Mouse (Mus musculus) liver, postnatal 0 days (tissue): Measurements from ENCODE around the gene Ccdc88c. TPM values are rescaled to one million over a fixed set of nuclear protein-coding genes. Genes with fewer than 3 reads are reported as not detected.

Experiments
- ATAC-seq: fragments of 200-750 bp; cut with Nextera tagmentation; 2 replicates; pipeline ENCODE4 v1.8.0; 2017; ENCODE audit warnings: mild to moderate bottlenecking, moderate library complexity
- DNase-seq: peaks from one replicate; pipeline ENCODE4 v3.0.0-alpha.2; 2016
- H3K27ac ChIP-seq: fragments of 300-500 bp; sonication (generic); 2 replicates; pipeline ENCODE4 v1.5.1; 2014; ENCODE audit warnings: antibody characterized with exemption, moderate library complexity, mild to moderate bottlenecking, low read depth
- H3K27me3 ChIP-seq: fragments of 300-500 bp; sonication (generic); 2 replicates; pipeline ENCODE4 v1.6.1; 2014; ENCODE audit warnings: low read length, control low read depth, mixed read lengths; ENCODE audit not compliant: insufficient read depth
- H3K36me3 ChIP-seq: fragments of 300-500 bp; sonication (generic); replicated peaks from 2 replicates; pipeline ENCODE4 v1.6.1; 2014; ENCODE audit warnings: mild to moderate bottlenecking, control low read depth, low read length, moderate library complexity, mixed read lengths; ENCODE audit not compliant: insufficient read depth
- H3K4me1 ChIP-seq: fragments of 300-500 bp; sonication (generic); 2 replicates; pipeline ENCODE4 v1.6.1; 2014; ENCODE audit warnings: antibody characterized with exemption, mild to moderate bottlenecking, control low read depth; ENCODE audit not compliant: insufficient read depth
- H3K4me2 ChIP-seq: fragments of 300-500 bp; sonication (generic); 2 replicates; pipeline ENCODE4 v1.6.1; 2014; ENCODE audit warnings: low read depth, mild to moderate bottlenecking, low read length, moderate library complexity, mixed read lengths
- H3K4me3 ChIP-seq: fragments of 300-500 bp; sonication (generic); 2 replicates; pipeline ENCODE4 v1.5.1; 2014; ENCODE audit warnings: low read depth, low read length
- H3K9ac ChIP-seq: fragments of 300-500 bp; sonication (generic); replicated peaks from 2 replicates; pipeline ENCODE4 v1.6.1; 2014; ENCODE audit warnings: mild to moderate bottlenecking, moderate library complexity
- H3K9me3 ChIP-seq: fragments of 300-500 bp; sonication (generic); 2 replicates; pipeline ENCODE4 v1.6.1; 2016; ENCODE audit warnings: mild to moderate bottlenecking, control low read depth, low read length, mixed read lengths
- CTCF ChIP-seq: sonication (generic); IDR thresholded peaks from 2 replicates; pipeline ENCODE4 v1.5.1; 2016; ENCODE audit warnings: antibody characterized with exemption, low read depth
- EP300 ChIP-seq: IDR thresholded peaks from 2 replicates; pipeline ENCODE4 v1.6.1; 2016; ENCODE audit warnings: antibody characterized with exemption, low read depth, mild to moderate bottlenecking
- WGBS: fragments of 180-500 bp; shearing (Covaris S2); extraction: QIAGEN DNeasy Blood & Tissue Kit; methylation state at CpG from one replicate; pipeline ENCODE4 v1.1.7; 2014; ENCODE audit not compliant: insufficient replicate concordance; 5-methylcytosine and 5-hydroxymethylcytosine counted together
- polyA plus RNA-seq: library from polyadenylated mRNA; unstranded; fragments of >200 nt; fragmentation: Nextera tagmentation; extraction: Ambion mirVana; gene quantifications from 2 replicates; pipeline ENCODE4 v1.2.1, GENCODE M21; 2015

Ccdc88c gene
- polyA plus RNA-seq, 1 experiment from 2014 or later: 4.2 TPM

- peaks cover 5% of the 10 kb centered on the region for H3K4me1 ChIP-seq
- no peaks in the 10 kb centered on the region for H3K36me3 ChIP-seq
- ATAC-seq (no peak), DNase-seq (no peak)
- H3K27ac ChIP-seq: 0 out of 2 replicates have a peak overlapping the region, but pooled peaks have one; percentile 16
- H3K9ac ChIP-seq: no peak overlapping the region
- H3K4me2 ChIP-seq: no peak overlapping the region
- TF ChIP-seq CTCF (no peak), EP300 (no peak)
- H3K4me3 ChIP-seq: no peak overlapping the region
- no peaks in the 10 kb centered on the region for H3K9me3 ChIP-seq
- 67% methylated on average over 12 of the region's 12 CpGs for WGBS
- H3K27me3 ChIP-seq: no peaks in the 10 kb centered on the region
Measured at GRCm38 (mm10) chr12:100990291-100990690, 38.6 kb downstream of the Ccdc88c start.

GRCm38 (mm10) chr12:100989780-100990288 lies 39.0 kb downstream of the Ccdc88c start:
- H3K4me3 ChIP-seq: no peak overlapping the region
- H3K27ac ChIP-seq: 0 out of 2 replicates have a peak overlapping the region, but pooled peaks have one; percentile 16
- no peak for DNase-seq
- H3K9ac ChIP-seq: no peak overlapping the region
- H3K4me1 ChIP-seq: peaks cover 3% of the 10 kb centered on the region
- no peaks in the 10 kb centered on the region for H3K36me3 ChIP-seq
- H3K9me3 ChIP-seq: no peaks in the 10 kb centered on the region
- no peaks in the 10 kb centered on the region for H3K27me3 ChIP-seq
- H3K4me2 ChIP-seq: no peak overlapping the region
- peak; percentile 69 for ATAC-seq
- TF ChIP-seq CTCF: no peak
- WGBS: 69% methylated on average over 4 of the region's 4 CpGs

- Histone ChIP-seq H3K4me3 (no peak overlapping the region), H3K27ac (no peak overlapping the region), H3K9me3 (no peaks in the 10 kb centered on the region), H3K4me1 (peaks cover 2% of the 10 kb centered on the region; the same call in 1 of the 2 replicates), H3K4me2 (no peak overlapping the region), H3K27me3 (no peaks in the 10 kb centered on the region), H3K9ac (no peak overlapping the region), H3K36me3 (no peaks in the 10 kb centered on the region)
- whole genome bisulfite sequencing: 75% methylated on average over 15 of the region's 15 CpGs
- TF ChIP-seq EP300: no peak
- TF ChIP-seq CTCF: no peak
- ATAC-seq: no peak
- DNase-seq: no peak
Measured at GRCm38 (mm10) chr12:100988324-100989130, 40.3 kb downstream of the Ccdc88c start.

- no peak overlapping the region for H3K27ac ChIP-seq
- H3K36me3 ChIP-seq: 0 out of 2 replicates have a peak, but pooled peaks cover 2% of the 10 kb centered on the region
- no peaks in the 10 kb centered on the region for H3K4me1 ChIP-seq
- 72% methylated on average over 4 of the region's 4 CpGs for WGBS
- no peak for ATAC-seq
- TF ChIP-seq CTCF: no peak
- no peak for TF ChIP-seq EP300
- H3K4me3 ChIP-seq: no peak overlapping the region
- no peak overlapping the region for H3K9ac ChIP-seq
- no peaks in the 10 kb centered on the region for H3K9me3 ChIP-seq
- no peak for DNase-seq
- no peaks in the 10 kb centered on the region for H3K27me3 ChIP-seq
- no peak overlapping the region for H3K4me2 ChIP-seq
Measured at GRCm38 (mm10) chr12:100986423-100986822, 42.4 kb downstream of the Ccdc88c start.

- Histone ChIP-seq H3K27ac (no peak overlapping the region), H3K4me1 (no peaks in the 10 kb centered on the region), H3K4me3 (no peak overlapping the region), H3K9me3 (no peaks in the 10 kb centered on the region), H3K4me2 (no peak overlapping the region), H3K27me3 (no peaks in the 10 kb centered on the region), H3K36me3 (0 out of 2 replicates have a peak, but pooled peaks cover 5% of the 10 kb centered on the region), H3K9ac (no peak overlapping the region)
- TF ChIP-seq EP300: no peak
- TF ChIP-seq CTCF: no peak
- DNase-seq (no peak), ATAC-seq (no peak)
- WGBS: 96% methylated on average over 2 of the region's 2 CpGs
Measured at GRCm38 (mm10) chr12:100985793-100986157, 43.1 kb downstream of the Ccdc88c start.

- WGBS: 69% methylated on average over 10 of the region's 10 CpGs
- ATAC-seq: no peak
- Histone ChIP-seq H3K4me3 (no peak overlapping the region), H3K36me3 (0 out of 2 replicates have a peak, but pooled peaks cover 7% of the 10 kb centered on the region), H3K27me3 (no peaks in the 10 kb centered on the region), H3K4me1 (no peaks in the 10 kb centered on the region), H3K27ac (0 out of 2 replicates have a peak overlapping the region, but pooled peaks have one; percentile 41), H3K9me3 (no peaks in the 10 kb centered on the region), H3K4me2 (no peak overlapping the region), H3K9ac (no peak overlapping the region)
- TF ChIP-seq CTCF: no peak
- TF ChIP-seq EP300: no peak
- no peak for DNase-seq
Measured at GRCm38 (mm10) chr12:100985050-100985792, 43.6 kb downstream of the Ccdc88c start.
